Mouse (Mus musculus) right cerebral cortex, postnatal 25 days (tissue): ENCODE measurements at regions not wholly inside any gene's neighbourhood (a gene's known extent, or its start where the extent isn't known, plus 50 kb on each side); places are given as distances from the start of the nearest gene placed in this dataset.

Source experiments
- DNase-seq: peaks from one replicate; pipeline ENCODE4 v3.0.0; 2022

DNA sequence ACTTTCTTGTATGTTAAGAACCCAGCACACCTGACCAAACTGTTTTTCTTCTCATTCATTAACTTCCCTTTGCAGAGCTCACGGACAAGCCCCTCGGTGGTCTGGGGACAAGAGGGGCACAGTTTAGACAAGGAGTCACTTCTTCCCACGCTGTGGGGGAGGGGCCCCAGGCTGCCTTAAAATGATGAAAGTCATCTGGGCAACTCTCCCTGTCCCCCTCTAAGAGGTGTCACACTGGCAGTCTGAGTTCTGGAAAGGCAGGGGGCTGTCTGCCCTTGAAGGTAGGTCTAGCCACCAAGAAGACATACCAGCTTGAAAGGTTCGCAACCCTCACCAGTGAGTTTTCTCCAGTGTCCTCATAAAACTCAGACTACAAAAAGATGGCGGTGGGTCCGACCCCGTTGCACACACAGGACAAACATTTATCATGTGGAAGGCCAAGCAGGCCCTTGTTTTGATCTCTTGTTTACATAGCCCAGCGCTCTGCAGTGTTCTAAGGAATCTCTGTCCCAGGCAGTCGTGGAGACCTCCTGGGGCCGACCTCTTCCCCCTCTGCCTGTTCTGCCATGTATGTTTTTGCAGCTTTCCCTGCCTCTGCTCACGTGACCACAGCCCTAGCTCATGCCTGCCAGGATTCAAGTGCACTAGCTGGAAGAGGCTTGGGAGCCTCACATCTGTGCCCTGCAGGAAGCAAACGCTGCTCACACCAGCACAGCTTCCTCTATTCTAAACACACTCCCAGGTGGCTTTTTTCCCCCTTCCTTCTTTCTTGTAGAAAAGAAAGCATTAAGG lies 259.2 kb downstream of the Cxcl12 start:
- DNase-seq = no peak

DNA sequence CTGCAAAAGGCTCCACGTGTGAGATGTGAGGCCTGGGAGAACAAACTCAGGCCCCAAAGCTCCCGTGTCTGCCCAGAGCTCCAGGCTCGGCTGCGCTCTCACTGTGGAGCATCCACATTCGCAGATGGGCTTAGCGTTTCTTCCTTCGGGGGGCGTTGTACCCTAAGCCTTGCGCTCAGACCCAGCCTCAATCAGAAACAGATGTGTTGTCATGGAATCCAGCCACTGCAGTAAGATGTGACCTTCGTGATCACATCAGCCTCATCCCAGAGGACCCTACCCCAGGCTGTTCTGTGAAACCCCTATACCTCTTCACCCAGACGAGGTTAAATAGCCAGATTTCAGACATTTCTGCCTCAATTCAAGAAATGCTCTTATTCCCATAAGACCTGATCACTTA lies 260.1 kb downstream of the Cxcl12 start:
- DNase-seq = no peak

DNA sequence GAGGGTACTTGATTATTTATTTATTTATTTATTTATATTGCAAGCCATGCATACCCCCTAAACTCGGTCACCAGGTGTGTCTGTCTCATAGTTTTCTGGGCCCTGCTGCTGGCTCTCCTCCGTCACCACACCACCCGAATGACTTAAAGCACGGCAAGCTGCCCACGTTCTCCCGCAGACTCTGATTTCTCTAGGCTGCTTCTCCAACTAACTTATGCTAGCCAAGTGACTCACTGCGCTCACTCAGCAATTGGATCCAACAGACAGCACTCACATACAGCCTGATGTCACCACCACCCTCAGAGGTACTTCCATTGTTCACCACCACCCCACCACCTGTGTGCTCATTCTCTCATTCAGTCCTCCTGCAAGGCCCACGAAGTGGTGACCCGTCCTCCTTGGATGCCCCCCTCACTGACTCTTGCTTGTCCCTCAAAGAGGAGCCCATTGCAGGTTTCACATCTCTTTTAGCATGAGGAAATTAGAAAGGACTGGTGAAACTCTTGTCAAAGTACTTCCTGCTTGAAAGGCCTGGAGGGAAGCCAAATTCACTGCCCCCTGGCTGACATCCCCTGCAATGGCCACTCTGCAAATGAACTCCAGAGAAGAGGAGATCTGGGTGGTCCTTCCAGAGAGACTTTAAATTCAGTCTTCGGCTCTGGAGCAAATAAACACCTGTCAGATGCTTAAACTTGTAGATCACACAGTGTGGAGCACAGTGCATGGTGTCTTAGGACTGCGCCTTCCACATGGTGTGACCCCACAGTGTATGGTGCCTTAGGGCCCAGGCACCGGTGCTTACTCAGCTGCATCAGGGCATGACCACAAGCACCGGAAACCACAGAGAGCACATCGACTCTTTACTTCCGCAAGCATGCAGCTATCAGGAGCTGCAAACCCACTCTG lies 262.8 kb downstream of the Cxcl12 start:
- peak; percentile 70 for DNase-seq

DNA sequence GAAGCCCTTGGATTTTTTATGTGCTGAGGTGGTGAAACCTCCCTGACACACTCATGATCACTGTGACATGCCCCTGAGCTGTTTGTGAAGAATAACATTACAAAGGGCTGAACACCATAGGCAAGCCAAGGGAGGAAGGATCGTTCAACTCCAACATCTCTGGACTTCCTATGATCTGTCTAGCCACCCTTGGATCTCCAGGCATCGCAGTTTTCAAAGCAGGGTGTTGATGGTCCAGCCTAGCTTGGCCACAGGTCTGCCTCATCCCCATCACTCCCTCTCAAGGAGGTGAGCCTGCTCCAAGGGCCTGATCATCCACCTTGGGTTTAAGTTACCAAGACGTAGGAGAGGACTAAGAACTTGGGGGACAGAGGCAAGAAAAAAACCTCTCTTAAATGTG lies 268.5 kb downstream of the Cxcl12 start:
- no peak for DNase-seq

DNA sequence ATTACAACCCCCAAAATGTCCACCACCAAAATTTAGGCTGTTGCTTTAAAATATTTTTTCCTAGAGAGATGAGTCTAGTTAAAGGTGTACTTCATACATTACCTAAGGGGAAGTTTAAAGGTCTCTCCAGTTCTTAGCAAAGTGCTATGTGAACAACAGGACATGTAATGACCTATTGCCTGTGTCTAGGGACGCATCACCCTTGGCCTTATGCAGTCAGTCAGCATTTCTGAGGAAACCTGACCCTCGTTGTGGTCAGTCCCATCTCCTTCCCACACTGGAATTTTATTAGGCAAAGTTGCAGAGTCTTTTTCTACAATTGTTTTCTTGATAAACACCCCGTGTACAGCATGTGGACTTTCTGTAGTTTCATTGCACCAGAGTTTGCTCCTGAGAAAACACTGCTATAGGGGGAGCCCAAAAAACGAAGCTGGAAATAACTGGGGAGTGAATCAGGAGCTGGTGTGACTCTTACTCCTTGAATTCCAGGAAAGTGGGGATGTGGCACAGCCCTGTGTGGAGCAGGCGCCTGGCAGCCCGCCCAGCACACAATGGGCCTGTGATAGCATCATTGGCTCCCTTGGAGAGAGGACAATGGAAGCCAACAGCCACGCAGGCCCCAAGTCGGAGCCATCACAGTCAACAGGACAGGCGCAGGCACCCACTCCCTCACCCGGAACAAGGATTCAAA lies 269.2 kb downstream of the Cxcl12 start:
- DNase-seq = no peak

DNA sequence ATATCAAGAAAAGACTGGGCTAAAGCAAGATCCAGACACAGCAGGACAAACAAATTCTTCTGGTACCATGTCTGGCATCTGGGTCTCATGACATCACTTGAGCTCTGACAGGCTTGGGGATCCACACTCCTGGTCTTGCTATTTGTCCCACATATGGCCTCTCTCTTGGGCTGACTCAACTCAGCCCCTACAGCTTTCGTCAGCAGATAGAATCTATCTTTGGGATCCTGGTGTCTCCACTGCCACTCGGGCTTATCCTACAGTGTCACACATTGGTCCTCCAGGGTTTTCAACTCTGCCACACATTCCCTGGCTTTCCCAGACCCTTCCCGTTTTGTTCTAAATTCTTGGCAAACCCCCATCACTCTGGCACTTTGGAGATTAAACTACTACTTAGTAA lies 280.3 kb downstream of the Cxcl12 start:
- DNase-seq = no peak

DNA sequence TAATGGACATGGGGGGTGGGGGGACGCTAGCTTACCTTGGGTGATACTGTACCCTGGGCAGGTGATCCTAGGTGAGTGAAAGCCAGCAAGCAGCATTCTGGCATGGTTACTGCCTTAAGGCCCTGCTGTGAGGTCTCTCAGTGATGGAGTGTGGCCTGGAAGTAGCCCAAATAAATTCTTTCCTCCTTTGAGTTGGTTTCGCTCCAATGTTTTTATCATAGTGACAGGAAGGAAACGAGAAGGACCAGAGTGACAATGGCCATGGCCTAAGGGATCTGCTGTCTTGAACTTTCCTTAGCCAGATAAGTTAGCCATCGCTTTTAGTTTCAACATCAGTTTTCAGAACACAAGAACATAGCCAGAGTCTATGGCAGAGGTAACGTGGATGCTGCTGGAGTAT lies 282.7 kb downstream of the Cxcl12 start:
- no peak for DNase-seq

DNA sequence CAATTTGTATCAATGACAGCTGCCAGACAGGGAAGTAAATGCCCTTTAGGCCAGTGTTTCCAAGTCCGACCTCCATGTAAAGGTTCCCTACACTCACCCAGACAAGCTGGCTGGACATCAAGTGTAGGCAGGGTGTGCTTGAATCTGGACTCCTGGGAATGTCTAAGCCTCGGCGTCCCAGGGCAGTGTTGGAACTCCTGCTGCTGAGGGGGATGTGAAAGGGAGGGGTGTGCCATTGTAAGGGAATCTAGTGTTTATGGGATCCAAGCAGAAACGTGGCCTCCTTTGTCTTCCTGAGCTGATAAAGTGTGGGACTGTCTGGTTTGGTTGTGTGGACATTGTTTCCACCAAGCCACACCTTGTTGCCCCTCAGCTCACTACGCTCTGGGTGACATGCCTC lies 291.9 kb downstream of the Cxcl12 start:
- DNase-seq = no peak

DNA sequence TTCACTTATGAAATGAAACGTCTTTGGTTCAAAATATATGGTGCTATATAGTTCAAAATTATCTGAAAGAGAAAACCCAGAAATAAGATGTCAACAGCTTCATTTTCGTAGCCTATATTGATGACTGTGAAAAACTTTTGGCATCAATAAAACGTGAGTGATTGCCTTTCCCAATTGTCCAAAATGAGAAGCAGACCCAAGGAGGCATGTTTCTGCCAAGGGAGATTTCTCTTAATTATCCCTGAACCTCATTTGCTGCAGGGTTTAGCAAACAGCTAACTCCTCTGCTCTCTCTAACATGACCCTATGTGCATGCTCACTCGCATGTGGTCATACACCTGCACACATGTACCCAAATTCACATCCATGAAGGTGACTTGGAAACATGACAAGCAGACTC lies 296.8 kb downstream of the Cxcl12 start:
- DNase-seq = no peak

DNA sequence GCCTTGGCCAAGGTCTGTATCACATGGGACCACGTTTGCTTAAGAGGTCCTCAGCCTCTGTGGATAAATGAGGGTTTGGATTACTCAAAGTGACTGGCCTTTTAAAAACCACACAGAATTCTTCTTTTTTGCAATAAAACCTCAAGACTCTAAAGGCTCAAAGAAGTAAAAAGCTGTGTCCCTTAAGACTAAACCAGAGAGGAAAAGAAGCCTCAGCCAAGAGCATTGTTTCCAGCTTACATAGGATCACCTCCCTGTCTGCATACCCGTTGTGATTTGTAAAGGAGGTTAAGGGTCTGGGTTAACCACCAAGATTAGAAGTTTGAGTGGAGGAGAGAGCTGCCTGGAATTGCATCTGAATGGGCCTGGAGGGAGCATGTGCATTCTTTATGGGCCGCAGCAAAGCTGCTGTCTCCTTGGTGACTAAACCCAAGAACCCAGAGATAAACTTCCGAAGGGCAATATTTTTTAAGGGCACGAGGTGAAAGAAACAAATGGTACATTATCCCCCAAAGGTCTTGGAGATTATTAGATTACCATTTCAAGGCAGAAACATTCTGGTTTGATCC lies 297.4 kb downstream of the Cxcl12 start:
- no peak for DNase-seq

DNA sequence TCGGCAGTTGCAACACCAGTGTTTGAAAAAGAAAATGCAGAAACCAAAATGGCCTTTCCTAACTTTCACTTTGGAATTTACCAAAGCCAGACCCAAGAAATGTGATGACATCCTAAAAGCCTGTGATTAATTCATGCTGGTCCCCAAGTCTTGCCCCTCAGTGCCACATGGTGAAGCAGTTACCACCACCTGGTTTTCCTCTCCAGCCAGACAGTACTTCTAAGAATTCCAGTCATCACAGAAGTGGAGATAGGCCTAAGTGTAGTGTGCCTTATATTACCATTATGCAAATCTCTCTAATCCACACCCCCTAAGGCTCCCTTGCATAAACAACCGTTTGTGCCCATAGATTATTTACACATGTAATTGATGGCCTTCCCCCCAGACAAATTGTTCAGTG lies 311.0 kb downstream of the Cxcl12 start:
- DNase-seq = no peak

DNA sequence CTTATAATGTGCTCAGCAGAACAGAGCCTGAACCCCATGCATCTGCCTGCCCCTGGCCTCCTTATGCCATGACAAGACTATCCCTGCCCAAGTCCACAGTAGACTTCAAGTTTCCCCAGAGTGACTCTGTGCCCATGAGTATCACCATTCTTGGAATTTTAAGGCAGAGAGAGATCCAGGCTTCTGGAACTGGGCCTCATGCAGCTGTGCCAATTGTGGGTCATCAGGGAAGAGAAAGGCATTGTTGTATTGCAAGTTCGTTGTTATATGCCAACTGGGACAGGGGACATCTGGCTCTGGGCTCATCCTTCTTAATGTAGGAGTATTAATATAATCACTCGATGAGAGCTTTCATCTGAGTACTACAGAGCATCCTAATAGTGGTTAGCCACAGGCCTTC lies 312.1 kb downstream of the Cxcl12 start:
- DNase-seq = no peak

DNA sequence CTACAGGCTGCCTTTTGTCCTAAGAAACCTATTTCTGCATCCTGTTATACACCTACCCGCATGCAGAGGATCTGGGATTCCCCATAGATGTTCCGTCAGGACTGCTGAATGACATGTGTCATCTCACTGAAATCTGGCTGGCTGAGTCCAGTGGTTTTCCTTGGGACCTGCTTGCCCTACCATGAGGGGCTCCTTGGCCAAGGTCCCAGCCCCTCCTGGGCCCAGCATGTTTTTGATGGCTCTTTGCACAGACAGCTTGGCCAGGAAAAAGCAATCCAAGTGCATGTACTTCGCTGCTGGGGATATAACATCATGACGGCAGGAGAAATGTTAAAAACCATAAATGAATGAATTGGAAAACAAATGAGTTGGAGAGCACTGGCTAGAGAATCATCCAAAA lies 320.8 kb downstream of the Cxcl12 start:
- no peak for DNase-seq

DNA sequence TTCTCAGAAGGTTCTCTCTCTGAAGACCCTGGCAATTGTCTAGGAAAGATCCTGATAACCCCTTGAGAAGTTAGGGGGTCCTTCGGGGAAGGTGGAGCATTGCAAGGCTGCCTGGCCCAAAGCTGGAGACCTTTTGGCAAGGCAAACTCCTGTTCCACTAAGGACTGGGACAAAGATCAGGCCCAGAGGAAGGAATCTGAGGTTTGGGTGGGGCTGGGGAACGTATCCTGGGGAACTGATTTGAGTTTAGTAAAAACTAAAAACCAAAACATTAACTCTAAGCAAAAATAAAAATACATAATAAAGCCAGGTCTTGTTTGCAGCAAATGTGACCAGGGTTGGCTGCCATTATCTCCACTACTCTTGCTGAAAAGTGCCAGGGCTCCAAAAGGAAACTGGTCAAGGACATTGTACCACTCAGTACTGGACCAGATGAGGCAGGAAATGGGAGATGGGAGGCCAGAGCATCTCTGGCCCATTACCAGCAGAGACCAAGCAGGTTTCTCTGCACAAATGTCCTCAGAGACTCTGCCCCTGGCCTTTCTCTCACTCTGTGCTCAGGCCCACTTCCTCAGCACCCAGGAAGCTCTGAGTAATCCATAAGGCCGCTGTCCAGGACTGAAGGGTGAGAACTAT lies 321.5 kb downstream of the Cxcl12 start:
- DNase-seq = no peak

DNA sequence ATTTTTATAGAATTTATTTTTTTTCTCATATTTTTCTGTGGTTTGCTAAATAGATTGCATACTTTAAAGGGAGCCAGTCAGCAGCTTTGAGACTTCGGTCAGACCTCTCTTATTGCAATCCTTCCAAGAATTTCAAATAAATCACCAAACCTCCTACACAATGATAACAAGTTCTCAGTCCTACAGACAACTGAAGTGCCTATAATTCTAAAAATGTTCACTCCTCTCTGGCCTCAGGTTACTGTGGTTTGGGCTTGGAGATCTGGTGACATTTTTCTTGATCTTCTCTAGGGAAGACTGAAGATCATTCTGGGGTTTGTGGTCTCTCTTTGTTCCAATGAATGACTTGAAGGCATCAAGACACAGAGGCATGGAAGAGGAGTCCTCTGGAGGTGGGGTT lies 326.6 kb downstream of the Cxcl12 start:
- DNase-seq = no peak

DNA sequence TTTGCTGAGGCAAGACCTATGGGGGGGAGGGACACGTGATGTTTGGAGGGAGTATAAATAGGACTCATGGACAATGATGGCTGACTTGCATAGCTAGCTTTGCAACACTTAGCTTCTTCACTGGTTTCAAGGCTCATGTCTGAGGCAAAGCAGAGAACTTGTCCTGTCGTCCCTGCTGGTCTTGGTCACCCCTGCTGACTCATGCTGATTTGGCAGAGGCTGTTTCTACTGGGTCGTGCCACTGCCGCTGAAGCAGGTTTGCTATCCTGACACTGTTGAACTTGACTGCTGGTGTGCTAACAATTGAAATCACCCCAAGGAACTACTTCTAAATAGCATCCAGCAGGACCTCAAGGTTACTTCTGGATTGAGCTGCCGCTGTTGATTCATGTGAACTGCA lies 329.0 kb downstream of the Cxcl12 start:
- no peak for DNase-seq

DNA sequence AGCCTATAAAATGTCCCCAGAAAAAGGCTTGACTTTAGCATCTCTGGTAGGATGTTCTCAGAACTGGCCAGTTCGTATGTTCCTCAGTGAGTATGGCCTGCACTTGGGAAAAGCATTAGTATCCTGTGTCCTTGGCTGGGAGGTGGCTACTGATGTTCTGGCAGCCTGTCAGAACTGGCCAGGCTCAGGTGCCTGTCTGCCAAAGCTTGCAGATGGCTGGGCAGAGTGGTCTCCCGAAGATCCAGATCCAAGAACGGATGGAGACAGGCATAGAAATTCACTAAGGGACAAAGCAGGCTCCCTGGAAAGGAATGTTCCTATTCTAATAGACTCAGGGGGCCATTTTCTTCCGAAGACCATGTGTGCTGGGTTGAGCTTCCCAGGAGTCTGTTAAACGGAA lies 329.6 kb downstream of the Cxcl12 start:
- no peak for DNase-seq

DNA sequence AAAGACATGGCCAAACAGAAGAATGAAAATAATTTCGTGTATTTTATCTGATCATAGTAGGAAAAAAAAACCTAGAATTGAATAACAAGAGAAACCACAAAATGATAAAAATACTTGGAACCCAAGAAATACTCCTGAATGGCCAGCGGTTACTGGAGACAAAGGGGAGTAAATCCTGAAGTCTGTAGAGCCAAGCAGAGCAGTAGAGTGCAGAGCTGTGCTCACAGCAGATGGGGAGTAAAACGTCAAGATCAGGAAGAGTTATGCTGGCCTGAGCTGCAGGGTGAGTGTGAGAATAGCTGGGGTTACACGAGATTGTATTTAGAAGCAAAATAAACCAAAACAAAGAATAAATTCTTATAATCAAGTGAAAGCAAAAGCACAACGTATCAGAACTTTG lies 334.0 kb downstream of the Cxcl12 start:
- DNase-seq = no peak

DNA sequence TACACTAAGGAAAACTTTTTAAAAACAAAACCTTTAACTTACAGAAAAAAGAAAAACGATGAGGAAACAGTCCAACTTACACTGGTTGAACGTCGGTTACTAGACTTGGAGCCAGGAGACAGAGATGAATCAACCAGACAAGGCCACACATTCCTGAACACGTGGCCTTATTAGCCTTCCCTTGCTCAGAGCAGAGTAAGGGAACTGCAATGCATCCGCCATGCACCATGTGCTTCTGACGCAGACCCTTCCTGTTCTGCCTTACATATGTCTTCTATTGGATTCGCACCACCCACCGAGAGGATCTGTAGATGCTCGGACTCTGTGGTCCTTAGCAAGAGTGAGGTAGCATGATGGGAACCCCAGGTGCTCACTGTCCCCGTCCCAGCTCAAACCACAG lies 336.2 kb upstream of the Zfp637 start:
- DNase-seq = no peak

DNA sequence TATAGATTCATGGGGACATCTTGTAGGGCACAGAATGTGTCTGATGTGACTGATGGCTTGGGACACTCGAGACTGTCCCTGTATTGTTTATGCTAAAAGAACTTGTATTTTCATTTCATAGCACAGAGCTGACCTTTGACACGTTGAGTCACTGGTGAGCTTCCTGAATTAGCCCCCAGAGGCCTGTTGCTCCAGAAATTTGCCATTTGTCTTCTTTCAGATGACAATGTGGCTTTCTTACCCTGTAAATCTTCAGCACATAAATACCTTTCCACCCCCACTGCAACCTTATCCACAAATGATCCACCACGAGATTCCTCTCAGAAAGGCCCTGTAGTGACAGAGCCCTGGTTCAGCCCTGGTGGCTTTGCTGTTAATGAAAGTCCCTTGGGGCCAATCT lies 335.5 kb upstream of the Zfp637 start:
- no peak for DNase-seq

DNA sequence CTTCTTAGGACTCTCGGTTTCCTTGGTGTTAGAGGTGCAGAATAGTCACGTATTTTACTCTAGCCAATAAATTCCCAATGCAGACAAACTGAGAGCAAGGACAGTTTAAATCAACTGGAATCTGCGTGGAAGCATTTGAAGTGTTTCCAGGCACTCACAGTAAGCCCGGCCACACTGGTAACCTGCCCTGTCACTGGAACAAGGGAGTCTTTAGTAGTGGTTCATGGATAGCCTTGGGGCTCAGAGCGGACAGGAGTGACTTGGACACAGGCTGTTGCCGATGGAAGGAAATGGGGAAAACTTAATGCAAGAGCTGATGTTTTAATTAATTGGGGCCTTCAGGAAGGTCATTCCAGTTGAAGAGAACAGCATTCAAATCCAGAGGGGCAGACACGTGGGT lies 334.4 kb upstream of the Zfp637 start:
- no peak for DNase-seq

DNA sequence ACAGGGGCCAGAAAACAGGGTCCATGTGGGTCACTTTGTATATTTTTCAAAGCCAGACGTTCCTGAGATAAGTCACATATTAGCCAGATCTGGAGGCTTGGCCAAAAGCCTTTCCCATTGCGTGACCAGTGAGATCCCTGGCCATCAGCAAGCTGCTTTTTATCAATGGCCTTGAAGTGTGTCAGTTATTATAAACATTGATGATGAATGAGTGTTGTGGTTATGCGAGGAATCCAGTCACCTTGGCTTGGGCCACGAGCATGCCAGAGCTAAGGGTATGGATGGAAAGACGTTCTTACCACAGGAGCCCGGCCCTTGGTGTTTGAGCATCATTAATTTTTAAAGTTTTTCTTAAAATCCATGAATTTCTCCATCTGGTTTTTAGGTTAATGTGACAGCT lies 332.1 kb upstream of the Zfp637 start:
- DNase-seq = no peak

DNA sequence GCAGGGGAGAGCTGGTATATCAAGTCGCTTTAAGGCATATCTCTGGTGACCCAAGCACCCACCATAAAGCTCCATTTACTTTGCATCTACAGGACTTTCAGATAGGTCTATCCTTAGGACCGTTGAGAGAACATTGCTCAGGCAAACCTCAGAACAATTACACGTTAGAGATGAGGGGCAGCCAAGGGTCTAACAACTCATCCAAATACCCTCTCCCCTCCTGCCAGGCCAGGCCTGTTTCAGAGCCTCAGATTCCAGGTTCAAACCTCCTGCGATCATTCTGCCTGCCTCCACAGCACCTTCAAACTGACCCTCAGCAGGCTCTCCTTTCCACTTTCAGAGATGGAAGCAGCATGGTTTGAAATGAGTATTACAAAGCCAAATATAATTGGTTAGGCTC lies 331.0 kb upstream of the Zfp637 start:
- no peak for DNase-seq
